Mouse (Mus musculus) thymus, postnatal 25 days (tissue): ENCODE results near the gene Cisd1.

Source experiments
- DNase-seq: peaks from one replicate; pipeline ENCODE4 v3.0.0; 2022

The Cisd1 gene

DNA sequence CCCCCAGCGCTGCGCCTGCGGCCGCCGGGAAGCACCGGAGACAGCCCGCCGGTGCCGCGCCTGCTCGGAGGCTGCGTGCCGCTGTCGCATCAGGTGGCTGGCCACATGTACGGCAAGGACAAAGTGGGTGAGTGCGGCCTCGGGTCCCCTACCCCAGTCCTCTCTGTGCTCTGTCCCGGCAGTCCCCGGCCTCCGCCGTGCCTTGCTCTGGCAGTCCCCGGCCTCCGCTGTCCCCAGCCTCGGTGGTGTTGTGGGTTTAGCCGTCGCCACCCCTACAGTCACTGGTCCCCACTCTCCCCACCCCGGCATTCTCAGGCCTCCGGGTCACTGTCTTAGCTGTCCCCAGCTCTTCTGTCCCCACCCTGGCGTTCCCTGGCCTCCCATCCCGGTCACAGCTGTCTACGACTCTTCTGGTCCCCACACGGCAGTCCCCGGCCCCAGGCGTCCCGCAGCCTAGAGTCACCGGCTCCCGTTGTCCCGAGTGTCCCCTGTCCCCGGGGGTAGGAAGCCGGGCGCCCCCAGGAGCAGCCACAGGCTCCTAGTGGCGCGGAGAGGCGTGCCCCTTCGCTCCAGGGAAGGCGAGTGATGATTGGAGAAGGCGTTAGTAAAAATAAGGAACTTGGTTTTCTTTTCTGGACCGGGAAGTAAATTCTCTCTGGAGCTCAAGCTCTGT, 3.3 kb upstream of the Cisd1 start:
- no peak for DNase-seq

DNA sequence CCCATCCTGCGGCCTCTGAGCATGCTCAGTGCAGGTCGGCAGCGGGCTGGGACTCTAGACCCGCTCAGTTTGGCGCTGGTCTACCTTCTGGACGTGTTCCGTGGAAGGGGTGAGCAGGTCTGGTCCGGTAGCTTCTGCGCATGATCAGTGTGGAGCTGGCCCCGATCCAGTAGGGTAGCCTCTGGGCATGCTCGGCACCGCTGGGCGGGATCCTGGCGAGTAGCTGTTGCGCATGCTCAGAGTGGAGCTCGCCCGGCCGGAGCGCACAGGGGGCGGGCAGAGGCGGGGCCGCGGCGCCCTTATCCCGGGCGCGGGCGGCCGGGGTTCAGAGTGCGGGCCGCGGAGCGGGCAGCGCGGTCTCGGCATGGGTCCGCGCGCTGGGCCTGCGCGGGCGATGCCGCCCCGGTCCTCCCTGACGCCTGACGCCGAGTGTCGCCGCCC, 2.8 kb upstream of the Cisd1 start, which contains the start of gene Ipmk:
Ipmk (plus strand) TSS at position 255 of the 441 bp plus-strand sequence.
- peak; percentile 95 for DNase-seq

DNA sequence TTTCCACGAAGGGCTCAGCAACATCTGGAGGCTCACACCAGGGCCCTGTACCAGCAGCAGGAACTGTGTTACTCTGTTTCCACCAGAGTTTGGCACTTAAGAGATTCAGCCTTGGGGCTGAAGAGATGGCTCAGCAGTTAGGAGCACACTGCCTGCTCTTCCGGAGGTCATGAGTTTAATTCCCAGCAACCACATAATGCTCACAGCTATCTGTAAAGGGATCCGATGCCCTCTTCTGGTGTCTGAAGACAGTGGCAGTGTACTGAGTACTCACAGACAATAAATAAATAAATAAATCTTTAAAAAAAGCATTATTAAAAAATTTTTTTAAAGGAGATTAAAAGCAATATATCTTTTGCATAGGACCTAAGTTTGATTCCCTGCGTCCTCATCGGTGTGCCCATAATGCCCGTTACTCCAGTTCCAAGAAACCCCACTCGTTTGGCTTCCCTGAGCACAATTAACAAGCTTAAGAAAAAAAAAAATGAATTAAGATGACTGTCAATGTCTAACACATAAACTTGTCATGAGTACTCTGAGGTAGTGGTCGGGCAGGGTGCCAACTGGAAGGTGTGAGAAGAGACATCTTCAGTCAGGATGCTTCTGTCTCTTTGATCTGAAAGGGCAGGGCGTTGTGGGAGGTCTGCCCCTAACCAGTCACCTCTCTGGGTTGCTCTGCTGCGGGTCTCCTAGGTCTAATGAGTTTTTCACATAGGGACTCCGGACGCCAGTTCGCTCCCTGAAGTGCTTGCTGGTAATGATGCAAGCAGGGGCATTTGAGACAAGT, 2.2 kb upstream of the Cisd1 start:
- no peak for DNase-seq

DNA sequence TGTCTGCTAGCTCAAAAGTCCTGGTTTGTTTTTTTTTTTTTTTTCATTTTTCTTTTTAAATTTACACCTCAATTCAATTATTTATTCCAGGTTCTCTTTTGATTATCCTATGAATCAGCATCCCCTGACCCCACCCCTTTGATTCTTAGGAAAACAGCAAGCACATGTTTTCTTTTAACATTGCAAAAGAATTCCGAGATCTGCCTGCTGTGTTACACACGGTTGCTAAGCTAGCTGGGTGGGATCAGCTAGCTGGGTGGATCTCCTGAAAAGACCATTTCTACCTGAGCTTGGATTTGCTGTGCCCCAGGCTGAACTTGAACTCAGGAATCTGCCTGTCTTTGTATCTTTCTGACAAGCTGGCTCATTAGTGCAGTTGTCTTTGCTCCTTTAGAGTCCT, 1.4 kb upstream of the Cisd1 start:
- DNase-seq: no peak

DNA sequence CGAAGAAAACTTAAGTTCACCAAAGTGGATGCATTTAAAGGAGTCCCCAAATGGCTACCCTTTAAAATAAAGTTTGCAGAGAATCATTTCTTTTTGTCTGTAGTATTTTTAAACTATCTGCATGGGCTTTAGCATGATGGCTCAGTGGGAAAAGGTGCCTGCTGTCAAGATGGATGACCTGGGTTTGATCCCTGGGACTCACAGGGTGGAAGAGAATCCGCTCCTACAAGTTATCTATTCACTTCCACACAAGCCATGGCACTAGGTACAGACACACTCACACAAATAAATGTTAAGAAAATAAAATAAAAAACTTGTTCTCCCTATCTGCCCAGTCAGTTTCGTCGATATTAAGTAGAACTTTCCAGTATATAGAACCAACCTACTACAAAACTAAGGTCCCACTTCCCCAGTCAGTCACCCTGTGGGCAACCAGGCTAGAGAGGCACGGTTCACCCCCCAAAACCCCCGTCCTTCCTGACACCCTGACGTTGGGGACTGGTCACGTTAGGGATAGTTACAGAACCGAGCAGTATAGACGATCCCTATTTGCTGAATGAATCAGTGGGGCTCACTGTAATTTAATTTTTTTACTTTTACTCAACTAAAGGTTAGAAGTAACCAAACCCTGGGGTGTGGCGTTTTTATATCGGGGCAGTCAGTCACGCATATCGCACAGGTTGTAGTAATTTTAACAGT, 1.0 kb downstream of the Cisd1 start:
- no peak for DNase-seq

DNA sequence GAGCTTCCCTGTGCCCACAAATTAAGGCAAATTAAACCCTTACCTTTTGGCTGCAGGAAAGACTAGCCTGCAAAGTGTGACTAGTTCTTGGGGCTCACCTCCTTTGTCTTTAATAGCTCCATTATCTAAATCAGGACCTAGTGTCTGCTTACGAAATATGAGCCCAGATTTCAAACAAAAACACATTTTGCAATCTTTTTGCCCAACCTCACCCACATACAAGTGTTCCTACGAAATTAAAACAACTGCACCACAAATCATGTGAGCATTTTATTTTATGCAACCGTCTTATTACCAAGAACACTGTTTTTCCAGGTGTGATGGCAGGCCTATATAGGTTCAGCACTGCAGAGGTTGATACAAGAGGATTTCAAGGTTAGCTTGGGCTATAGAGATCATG, 1.6 kb downstream of the Cisd1 start:
- DNase-seq: no peak

DNA sequence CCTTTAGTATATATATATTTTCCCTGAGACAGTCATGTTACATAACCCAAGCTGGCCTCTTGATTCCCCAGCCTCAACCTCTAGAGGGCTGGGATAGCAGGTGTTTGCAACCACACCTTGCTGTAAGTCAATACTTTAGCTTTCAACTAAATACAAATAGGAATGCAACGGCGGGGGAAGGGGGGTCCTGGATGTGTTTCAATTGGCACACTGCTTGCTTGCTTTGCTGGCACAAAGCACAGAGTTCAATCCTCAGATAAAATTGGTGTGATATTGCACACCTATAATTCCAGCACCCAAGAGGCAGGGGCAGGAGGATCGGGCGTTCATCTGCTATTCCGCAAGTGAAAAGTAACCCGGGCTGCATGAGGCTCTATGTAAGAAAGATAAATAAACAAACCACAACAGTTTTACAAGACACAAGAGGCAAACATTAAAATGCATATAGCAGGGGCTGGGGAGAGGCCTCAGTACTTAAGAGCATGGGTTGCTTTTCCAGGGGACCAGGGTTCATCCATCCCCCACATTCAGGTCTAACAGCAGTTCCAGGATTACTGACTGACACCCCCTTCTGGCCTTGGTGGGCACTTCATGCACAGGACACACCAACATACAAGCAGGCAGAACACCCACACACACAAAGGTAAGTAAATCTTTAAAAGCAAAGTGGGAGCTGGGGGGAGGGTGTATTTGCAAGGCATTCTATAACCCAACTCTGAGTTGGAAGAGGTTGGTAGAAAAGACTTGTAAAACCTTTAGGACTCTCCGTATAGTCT, 2.5 kb downstream of the Cisd1 start:
- DNase-seq: peak; percentile 45

DNA sequence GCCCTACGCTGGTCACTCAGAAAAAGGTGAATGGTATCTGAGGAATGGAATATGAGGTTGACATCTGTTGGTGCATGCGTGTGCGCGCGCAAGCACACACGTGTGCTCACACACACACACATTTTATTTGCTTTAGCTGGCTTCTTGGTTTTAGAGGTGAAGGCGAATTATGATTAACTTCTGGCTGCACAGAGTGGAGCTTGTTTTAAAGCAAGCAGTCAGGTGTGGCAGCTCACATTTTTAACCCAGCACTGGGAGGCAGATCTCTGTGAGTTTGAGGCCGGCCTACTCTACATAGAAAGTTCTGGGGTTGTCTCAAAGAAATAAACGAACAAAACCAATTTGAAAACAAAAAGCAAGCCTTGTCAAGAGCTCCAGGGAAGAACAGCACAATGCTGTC, 3.5 kb downstream of the Cisd1 start:
- no peak for DNase-seq

DNA sequence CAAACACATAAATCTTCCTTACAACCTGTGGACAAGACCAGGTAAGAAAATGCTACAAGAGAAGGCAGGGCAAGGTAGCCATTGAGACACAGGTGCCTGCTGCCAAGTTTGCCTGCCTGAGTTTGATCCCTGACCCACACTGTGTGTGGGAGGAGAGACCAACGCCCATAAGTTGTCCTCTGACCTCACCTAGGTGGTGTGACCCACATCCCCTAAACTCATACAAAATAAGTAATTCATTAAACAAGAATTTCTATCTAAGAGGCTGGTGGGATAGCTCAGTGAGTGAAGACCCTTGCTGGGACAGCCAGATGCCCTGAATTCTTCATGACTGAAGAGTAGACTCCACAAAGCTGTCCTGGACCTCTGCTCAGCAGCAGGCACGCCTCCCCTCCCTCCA, 4.6 kb downstream of the Cisd1 start:
- DNase-seq: no peak

DNA sequence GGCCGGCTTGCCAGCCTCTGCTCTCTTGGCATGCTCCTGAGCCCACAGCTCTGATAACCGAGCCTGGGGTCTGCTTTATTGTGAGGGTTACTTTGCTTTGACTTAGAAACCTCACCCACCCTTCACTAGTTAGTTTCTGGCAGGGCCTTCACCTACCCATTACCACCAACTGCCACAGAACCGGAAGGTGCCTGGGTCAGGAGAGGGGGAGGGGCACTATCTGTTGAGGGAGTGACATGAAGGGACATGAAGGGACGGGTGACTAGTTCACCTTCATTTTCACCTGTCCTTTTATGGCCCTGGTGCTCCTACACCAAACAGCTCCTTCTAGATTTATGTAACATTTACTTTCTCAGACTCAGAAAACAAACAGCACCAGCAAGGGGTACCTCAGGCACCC, 5.3 kb downstream of the Cisd1 start:
- no peak for DNase-seq

DNA sequence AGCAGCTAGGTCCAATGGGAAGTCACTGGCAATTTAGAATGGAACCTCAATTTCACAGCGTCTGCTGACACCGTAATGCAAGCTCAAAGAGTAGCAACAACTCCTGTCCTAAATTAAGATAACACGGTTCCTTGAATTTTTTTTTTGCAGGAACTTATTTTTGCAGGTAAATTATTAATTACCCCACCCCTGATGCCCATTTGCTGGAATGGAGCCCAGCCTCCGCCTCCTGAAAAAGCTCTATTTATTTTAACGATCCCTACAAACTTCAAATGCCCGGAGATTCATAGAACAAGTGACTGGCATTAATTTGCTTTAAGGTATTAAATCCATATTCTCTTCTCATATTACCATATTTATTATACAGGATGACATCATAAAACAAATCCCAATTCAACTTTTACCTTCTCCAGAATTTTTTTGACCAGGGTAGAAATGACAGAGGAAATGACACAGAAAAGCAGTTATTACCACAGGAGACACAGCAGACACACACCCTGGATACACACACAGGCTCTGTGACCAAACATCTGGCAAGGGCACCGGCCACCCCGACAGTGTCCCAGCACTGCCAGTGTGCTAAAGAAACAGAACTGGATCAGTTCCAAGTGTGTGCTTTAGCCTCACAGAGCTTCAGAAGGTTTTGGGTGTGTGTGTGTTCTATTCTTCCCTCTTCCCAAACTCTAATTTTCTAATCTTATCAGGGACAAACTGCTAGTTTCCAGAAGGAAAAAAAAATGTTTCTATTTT, 6.4 kb downstream of the Cisd1 start:
- DNase-seq: no peak

DNA sequence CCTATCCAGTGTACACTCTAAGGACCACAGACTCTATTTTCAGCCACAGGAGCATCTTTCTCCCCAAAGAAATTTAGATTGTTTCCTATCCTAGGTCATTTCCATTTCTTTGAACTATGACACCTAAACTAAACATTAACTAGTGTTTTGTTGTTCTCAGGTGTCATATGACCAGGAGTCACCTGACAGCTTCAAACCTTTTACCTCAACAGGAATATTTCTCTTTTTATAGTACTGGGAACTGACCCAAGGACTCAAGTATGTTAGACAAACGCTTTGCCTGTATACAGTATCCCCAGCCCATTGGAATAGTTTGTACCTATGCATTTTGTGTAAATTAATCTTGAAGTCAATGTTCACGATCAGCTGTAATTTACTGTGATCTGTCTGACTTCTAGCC, 7.0 kb downstream of the Cisd1 start:
- no peak for DNase-seq

DNA sequence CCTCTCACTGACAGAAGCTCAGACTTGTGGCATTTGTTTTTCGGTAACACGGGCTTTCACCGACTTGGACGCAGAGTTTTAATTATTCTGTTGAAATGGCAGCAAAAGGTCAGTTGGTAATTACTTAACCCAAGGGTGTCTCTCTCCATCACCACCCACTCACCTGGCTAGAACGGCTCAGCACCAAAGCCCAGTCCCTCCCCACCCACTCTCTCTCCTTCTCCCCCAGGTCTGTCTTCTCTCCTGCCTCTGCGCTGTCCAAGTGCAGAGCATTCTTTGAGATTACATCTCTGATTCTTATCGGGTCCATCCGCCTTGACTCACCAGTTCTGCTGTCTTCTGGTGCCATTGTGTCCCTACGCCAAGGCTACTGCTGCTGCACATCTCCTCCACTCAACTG, 11.9 kb downstream of the Cisd1 start:
- no peak for DNase-seq

DNA sequence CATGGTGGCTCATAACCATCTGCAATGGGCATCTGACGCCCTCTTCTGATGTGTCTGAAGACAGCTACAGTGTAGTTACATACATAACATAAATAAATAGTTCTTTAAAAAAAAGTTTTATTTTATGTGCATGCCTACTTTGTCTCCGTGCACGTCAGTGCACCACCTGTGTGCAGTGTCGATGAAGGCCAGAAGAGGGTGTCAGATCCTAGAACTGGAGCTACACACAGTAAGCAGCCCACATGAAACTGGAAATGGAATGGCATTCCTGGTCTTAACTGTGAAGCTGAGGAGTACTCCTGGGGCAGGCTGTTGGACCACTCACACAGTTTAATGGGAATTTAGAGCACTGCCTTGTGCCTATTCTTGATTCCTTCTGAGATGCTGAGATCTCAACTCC, 12.4 kb downstream of the Cisd1 start:
- DNase-seq: no peak

DNA sequence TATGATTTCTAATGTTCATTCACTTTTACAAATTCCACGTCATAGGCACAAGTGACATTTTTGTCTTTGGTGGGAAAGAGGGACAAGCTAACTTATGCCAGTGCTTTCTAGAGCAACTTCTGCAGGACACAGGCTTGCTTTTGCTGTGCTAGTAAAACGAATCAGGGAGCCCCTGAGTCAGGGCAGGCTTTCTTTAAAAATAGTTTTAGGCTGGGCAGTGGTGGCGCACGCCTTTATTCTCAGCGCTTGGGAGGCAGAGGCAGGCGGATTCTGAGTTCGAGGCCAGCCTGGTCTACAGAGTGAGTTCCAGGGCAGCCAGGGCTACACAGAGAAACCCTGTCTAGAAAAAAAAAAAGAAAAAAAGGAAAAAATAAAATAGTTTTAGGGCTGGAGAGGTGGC, 12.8 kb downstream of the Cisd1 start:
- DNase-seq: no peak

DNA sequence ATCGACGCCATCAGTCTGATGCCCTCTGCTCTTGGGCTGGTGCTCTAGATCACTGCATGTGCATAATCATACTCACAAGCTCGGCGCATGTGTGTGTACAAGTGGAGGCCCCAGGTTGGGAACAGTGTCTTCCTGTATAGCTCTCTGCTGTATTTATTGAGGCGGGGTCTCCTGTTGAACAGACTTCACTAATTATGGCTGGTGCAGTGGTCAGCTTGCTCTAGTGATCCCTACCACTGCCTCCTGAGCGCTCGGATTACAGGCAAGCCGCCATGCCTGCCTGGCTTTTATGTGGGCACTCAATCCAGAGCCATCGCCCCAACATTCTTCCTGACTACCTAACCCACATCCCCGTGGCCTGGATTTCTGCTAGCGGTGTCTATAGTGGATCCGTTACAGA, 14.7 kb downstream of the Cisd1 start:
- no peak for DNase-seq

DNA sequence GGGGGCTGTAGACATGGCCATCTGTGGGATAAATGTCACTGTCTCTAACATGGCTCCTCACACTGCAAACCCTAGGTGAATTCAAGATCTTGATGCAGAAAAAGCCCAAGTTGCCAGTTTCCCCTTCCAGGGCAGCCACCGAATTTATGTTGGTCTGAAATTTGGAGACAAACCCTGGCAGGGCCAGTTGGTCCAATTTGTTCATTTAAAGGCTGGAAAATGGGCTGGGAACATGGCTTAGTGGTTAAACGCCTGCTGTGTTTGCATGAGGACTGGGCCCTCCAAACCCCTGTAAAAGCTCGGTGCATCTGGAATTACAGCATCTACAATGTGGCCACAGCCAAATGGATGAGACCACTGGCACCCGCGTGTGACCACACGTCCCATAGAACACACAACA, 15.5 kb downstream of the Cisd1 start:
- no peak for DNase-seq

DNA sequence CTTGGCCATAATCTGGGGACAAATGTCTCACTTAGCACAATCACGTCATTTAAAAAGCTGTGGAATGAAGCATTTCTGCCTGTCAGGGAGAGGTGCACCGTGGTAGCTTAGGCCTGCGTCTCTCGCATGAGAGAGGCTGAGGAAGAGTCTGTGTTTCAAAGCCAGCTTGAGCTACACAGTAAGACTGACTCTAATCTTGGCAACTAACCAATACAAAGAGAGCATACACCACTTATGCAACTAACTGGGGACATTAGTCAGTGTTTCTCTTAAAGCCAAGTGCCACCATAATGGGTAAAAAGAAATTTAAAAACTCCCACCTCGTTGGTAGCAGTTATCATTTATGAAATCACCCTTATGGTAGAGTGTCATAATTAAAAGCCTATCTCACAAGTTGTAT, 15.9 kb downstream of the Cisd1 start:
- no peak for DNase-seq

DNA sequence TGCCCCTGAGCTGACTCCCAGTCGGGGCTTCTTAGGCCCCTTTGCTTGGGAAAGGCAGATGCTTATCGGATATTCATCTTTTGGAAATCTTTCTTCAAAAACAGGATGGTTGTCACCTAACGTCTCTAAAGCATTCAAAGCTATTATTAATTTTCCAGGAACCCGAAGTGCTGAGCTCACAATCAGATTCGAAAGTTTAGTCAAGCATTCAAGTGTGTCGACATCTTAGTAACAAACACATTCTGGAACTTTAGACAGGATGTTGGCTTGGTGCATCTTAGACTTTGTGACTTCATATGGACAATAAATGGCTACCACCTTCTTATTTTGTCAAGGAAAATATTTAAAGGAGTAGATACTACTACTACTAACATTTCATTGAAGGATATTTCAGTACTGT, 16.4 kb downstream of the Cisd1 start:
- no peak for DNase-seq

DNA sequence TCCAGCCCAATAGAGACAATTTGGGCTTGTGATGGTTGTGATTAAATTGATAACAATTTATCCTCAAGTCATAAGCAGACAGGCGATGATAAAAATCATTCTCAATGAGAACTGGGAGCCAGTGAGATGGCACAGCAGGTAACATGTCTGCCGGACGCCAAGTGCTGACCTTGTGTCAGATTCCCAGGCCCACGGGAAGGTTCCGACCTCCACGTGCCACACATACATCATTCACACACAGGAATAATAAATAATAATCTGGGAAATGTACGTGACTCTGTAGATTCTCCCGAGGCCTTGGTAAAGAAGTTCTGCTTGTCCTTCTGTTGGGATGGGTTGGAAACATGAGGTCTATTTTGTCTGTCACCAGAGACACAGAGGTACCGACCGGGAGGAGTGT, 17.4 kb downstream of the Cisd1 start:
- DNase-seq: no peak

DNA sequence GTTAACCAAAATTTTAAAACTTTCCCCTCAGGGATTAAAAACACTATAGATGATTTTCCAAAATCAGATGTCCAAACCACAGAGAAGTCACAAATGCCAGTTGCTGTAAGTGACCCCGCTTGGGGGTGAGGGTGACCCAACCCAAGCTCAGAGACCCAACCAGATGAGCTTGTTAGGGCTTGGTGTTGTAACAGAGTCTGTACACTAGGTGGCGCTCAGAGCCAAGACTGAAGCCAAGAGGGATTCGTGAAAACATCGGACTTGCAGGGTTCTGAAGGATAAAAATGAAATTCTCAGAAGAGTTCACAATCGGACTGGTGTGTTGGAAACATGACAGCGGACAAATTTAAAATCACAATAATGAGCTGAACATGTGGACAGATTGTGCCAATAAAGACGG, 18.0 kb downstream of the Cisd1 start:
- DNase-seq: peak; percentile 72

DNA sequence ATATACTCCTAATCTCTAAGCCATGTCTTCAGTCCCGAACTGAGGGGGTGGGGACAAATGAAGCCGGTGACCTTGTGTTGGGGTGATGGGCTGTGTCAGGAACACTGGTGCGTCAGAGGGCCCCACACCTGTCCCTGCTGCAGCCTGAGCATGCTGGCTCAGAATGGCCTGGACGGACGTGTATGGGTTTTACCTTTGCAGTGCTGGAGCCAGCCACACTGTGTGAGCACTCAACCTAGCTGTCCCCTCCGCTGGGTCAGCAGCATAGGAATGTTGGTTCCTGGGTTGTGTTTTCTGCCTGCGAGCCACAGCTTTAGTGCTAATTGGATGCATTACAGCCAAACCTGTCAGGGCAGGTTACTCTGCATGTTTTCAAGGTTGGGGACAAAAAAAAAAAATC, 18.6 kb downstream of the Cisd1 start:
- DNase-seq: no peak

DNA sequence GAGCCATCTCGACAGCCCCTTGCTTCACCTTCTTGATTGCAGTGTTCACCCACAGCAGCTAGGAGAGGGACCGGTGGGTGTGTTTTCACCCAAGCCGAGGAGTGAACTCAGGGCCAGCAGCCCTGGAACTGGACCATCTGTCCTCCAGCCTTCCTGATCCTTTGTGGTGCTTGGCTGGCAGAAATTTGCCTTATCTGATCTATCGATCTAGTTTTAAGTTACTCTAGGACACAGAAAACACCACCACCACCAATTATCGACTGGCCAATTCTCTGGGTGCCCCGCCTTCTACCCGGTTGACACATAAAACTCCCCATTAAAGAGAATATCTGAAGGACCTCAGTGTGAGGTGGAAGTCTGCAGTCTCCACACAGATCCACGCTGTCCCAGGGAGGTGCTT, 21.1 kb downstream of the Cisd1 start:
- DNase-seq: no peak
